Comparison of ENCODE assay signal across 8 mouse cellular contexts in genomic region chr15:83595364-83595711, GRCm38 (mm10). TPM values are rescaled to one million over a fixed set of nuclear protein-coding genes. Genes with fewer than 3 reads are reported as not detected.
A peak's percentile ranks its signal among the peaks of the same experiment; 100 is the strongest.
DNase-seq lines count a peak whose midpoint lies in the region; ATAC-seq and TF ChIP-seq lines count a peak whose summit lies in the region.

No protein-coding gene starts in this region.

- peak overlapping the region; percentile 83 for H3K4me3 ChIP-seq in lung, embryonic 15.5 days
- H3K4me3 ChIP-seq in forebrain, embryonic 10.5 days: peak overlapping the region; percentile 95
- peak overlapping the region; percentile 79 for H3K4me3 ChIP-seq in limb, embryonic 14.5 days (replicated peaks; ENCODE audit: low read length)
- H3K4me3 ChIP-seq in small intestine, adult 2 months (ENCODE audit: low read depth, low read length): peak overlapping the region; percentile 94

- TF ChIP-seq CTCF in small intestine, adult 2 months (IDR thresholded peaks at IDR 0.05; ENCODE audit: extremely low read depth, insufficient read length, insufficient replicate concordance, low read depth, low read length): no peak

- DNase-seq in lung, postnatal 10 days: no peak
- DNase-seq in forebrain, embryonic 10.5 days (ENCODE audit: extremely low spot score, low spot score): no peak
- DNase-seq in limb, embryonic 14.5 days (ENCODE audit: low spot score): no peak
- DNase-seq in c-Kit-positive CD71-positive TER-119-positive erythroid progenitor cells, embryonic 14.5 days (ENCODE audit: low spot score): no peak
- DNase-seq in ovary, postnatal 14 days (ENCODE audit: low spot score): no peak

- no peak for TF ChIP-seq POLR2A in limb, embryonic 14.5 days (IDR thresholded peaks at IDR 0.05; ENCODE audit: borderline replicate concordance, extremely low read depth, insufficient read depth, insufficient read length)
- TF ChIP-seq POLR2A in small intestine, adult 2 months (IDR thresholded peaks at IDR 0.05; ENCODE audit: low read depth, low read length): no peak

- no peaks in the 10 kb centered on the region for H3K27me3 ChIP-seq in lung, embryonic 15.5 days
- H3K27me3 ChIP-seq in forebrain, embryonic 10.5 days (ENCODE audit: poor library complexity, severe bottlenecking): no peaks in the 10 kb centered on the region
- H3K27me3 ChIP-seq in limb, embryonic 14.5 days (ENCODE audit: control insufficient read depth, insufficient read depth, low read length): no peaks in the 10 kb centered on the region
- H3K27me3 ChIP-seq in small intestine, adult 2 months (ENCODE audit: control insufficient read depth, insufficient read depth, low read length): no peaks in the 10 kb centered on the region

- H3K4me1 ChIP-seq in lung, embryonic 15.5 days: peaks cover 17% of the 10 kb centered on the region
- peaks cover 33% of the 10 kb centered on the region for H3K4me1 ChIP-seq in forebrain, embryonic 10.5 days
- peaks cover 15% of the 10 kb centered on the region for H3K4me1 ChIP-seq in limb, embryonic 14.5 days (ENCODE audit: control insufficient read depth, insufficient read depth, low read length)
- H3K4me1 ChIP-seq in small intestine, adult 2 months (ENCODE audit: control insufficient read depth, insufficient read depth, insufficient read length, low read length): peaks cover 9% of the 10 kb centered on the region

- no peak for ATAC-seq in lung, embryonic 15.5 days (ENCODE audit: borderline replicate concordance, extremely low read depth, low FRiP score, low TSS enrichment)
- no peak for ATAC-seq in limb, embryonic 14.5 days (ENCODE audit: low FRiP score, low read depth)
- no peak for ATAC-seq in megakaryocyte-erythroid progenitor cell, adult 5-6 weeks (replicated peaks; ENCODE audit: low FRiP score, low TSS enrichment, poor library complexity, severe bottlenecking)

- 30% methylated on average over 7 of the region's 7 CpGs for WGBS in lung, embryonic 15.5 days
- WGBS in forebrain, embryonic 10.5 days: 42% methylated on average over 7 of the region's 7 CpGs
- WGBS in limb, embryonic 14.5 days: 36% methylated on average over 7 of the region's 7 CpGs
- 26% methylated on average over 7 of the region's 7 CpGs for WGBS in small intestine, adult 2 months

- peak overlapping the region; percentile 73 for H3K9ac ChIP-seq in lung, embryonic 15.5 days
- peak overlapping the region; percentile 80 for H3K9ac ChIP-seq in limb, embryonic 14.5 days (ENCODE audit: low read depth, low read length, severe bottlenecking)

- H3K36me3 ChIP-seq in lung, embryonic 15.5 days: no peaks in the 10 kb centered on the region
- H3K36me3 ChIP-seq in forebrain, embryonic 10.5 days (replicated peaks): peaks cover 20% of the 10 kb centered on the region
- peaks cover 3% of the 10 kb centered on the region; the same call in 1 of the 2 replicates for H3K36me3 ChIP-seq in limb, embryonic 14.5 days (ENCODE audit: control insufficient read depth, insufficient read depth, low read length)
- H3K36me3 ChIP-seq in small intestine, adult 2 months (ENCODE audit: control insufficient read depth, insufficient read depth, low read length): no peaks in the 10 kb centered on the region

- peak overlapping the region; percentile 89 for H3K4me2 ChIP-seq in lung, embryonic 15.5 days
- H3K4me2 ChIP-seq in limb, embryonic 14.5 days (replicated peaks; ENCODE audit: low read depth, low read length, severe bottlenecking): peak overlapping the region; percentile 85

- no peak overlapping the region for H3K27ac ChIP-seq in lung, embryonic 15.5 days
- peak overlapping the region; percentile 92 for H3K27ac ChIP-seq in forebrain, embryonic 10.5 days
- H3K27ac ChIP-seq in limb, embryonic 14.5 days (replicated peaks; ENCODE audit: low read depth, low read length): no peak overlapping the region
- H3K27ac ChIP-seq in small intestine, adult 2 months (ENCODE audit: insufficient read depth, low read depth, low read length): no peak overlapping the region

- H3K9me3 ChIP-seq in lung, embryonic 15.5 days: no peaks in the 10 kb centered on the region
- H3K9me3 ChIP-seq in forebrain, embryonic 10.5 days: no peaks in the 10 kb centered on the region
- no peaks in the 10 kb centered on the region for H3K9me3 ChIP-seq in limb, embryonic 14.5 days (ENCODE audit: control insufficient read depth, low read length)

RNA-seq across cellular contexts. Expression of gene Ttll12, which starts 0.4 kb away (rescaled TPM):
- 33.3 and 34.0 TPM in 2 replicates for polyA plus RNA-seq in lung, embryonic 15.5 days (2015; fragmentation: Nextera tagmentation; extraction: Ambion mirVana)
- polyA plus RNA-seq in forebrain, embryonic 10.5 days (2016; fragmentation: Nextera tagmentation; extraction: Ambion mirVana): 64.6 and 65.7 TPM in 2 replicates
- 35.1 and 46.2 TPM in 2 replicates for polyA plus RNA-seq in limb, embryonic 14.5 days (2012; rRNA removed)
- polyA plus RNA-seq in limb, embryonic 14.5 days (2014; fragmentation: Nextera tagmentation; extraction: Ambion mirVana): 35.6 and 37.8 TPM in 2 replicates
- 12.9 and 17.5 TPM in 2 replicates for polyA plus RNA-seq in small intestine, adult 2 months (2012; rRNA removed)
- total RNA-seq in megakaryocyte-erythroid progenitor cell, adult 5-6 weeks (2014; fragmentation: Nextera tagmentation): 111 and 131 TPM in 2 replicates
- 33.9 and 55.3 TPM in 2 replicates for total RNA-seq in megakaryocyte-erythroid progenitor cell, adult 5-6 weeks (2017)

RNA-seq across cellular contexts. Expression of gene Mcat, which starts 31.8 kb away (rescaled TPM):
- polyA plus RNA-seq in lung, embryonic 15.5 days (2015; fragmentation: Nextera tagmentation; extraction: Ambion mirVana): 34.3 and 34.7 TPM in 2 replicates
- 47.2 and 48.3 TPM in 2 replicates for polyA plus RNA-seq in forebrain, embryonic 10.5 days (2016; fragmentation: Nextera tagmentation; extraction: Ambion mirVana)
- polyA plus RNA-seq in limb, embryonic 14.5 days (2012; rRNA removed): 32.9 and 41.2 TPM in 2 replicates
- polyA plus RNA-seq in limb, embryonic 14.5 days (2014; fragmentation: Nextera tagmentation; extraction: Ambion mirVana): 42.7 and 43.2 TPM in 2 replicates
- polyA plus RNA-seq in small intestine, adult 2 months (2012; rRNA removed): 10.4 and 15.1 TPM in 2 replicates
- total RNA-seq in megakaryocyte-erythroid progenitor cell, adult 5-6 weeks (2014; fragmentation: Nextera tagmentation): 21.7 and 28.8 TPM in 2 replicates
- 17.6 and 24.1 TPM in 2 replicates for total RNA-seq in megakaryocyte-erythroid progenitor cell, adult 5-6 weeks (2017)

RNA-seq across cellular contexts. Expression of gene Tspo, which starts 31.9 kb away (rescaled TPM):
- polyA plus RNA-seq in lung, embryonic 15.5 days (2015; fragmentation: Nextera tagmentation; extraction: Ambion mirVana): 99.8 and 105 TPM in 2 replicates
- 37.9 and 40.2 TPM in 2 replicates for polyA plus RNA-seq in forebrain, embryonic 10.5 days (2016; fragmentation: Nextera tagmentation; extraction: Ambion mirVana)
- polyA plus RNA-seq in limb, embryonic 14.5 days (2012; rRNA removed): 29.4 and 41.6 TPM in 2 replicates
- 54.4 and 57.7 TPM in 2 replicates for polyA plus RNA-seq in limb, embryonic 14.5 days (2014; fragmentation: Nextera tagmentation; extraction: Ambion mirVana)
- 188 and 215 TPM in 2 replicates for polyA plus RNA-seq in small intestine, adult 2 months (2012; rRNA removed)
- total RNA-seq in megakaryocyte-erythroid progenitor cell, adult 5-6 weeks (2014; fragmentation: Nextera tagmentation): 68.3 and 109 TPM in 2 replicates
- 22.8 and 35.7 TPM in 2 replicates for total RNA-seq in megakaryocyte-erythroid progenitor cell, adult 5-6 weeks (2017)
